Mouse (Mus musculus): ENCODE data around the gene Elane.
"Not testable (repeated sequence)": the region's sequence is repeated elsewhere in the genome, so short reads cannot be mapped to it uniquely, and the experiment has no call there.

Elane gene

GRCm38 (mm10) chr10:79883297-79884084 is 2.6 kb upstream of the Elane start:
- peak; percentile 83 for DNase-seq

DNA sequence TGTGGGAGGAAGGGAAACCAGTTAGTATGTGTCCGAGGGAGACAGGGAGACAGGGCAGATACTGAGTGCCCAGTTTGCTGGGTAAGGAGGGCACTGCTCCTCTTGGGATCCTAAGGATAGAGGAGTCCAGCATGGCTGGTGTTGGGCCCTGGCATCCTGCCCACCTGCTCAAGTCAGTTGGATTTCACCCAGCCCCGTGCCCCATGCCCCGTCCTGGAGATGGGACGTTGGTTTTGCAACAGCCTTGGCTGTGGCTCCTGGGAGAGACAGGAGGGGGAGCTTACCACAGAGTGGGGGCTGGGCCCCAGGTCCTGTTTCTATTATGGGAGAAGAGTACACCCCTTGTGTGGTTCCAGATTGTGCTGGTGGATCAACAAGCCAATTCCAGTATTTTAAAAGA is 1.6 kb upstream of the Elane start:
- peak; percentile 88 for DNase-seq

GRCm38 (mm10) chr10:79884938-79885337 is 1.1 kb upstream of the Elane start:
- not testable (repeated sequence) for DNase-seq

DNA sequence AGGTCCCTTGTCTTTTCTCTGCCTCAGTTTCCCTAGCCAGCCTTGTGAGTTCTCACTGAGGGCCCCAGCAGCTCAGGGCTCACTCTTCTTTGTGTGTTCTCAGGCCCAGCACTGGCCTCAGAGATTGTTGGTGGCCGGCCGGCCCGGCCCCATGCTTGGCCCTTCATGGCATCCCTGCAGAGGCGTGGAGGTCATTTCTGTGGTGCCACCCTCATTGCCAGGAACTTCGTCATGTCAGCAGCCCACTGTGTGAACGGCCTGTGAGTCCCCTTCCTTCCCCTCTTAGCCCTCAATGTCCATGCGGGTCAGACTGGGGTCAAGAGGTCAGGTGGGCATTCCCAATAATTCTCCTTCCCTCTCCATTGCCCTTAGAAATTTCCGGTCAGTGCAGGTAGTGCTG is 564 bp downstream of the Elane start:
- no peak for DNase-seq

GRCm38 (mm10) chr10:79889386-79889785 is 3.3 kb downstream of the Elane start:
- DNase-seq, result no peak

- DNase-seq, result no peak
These were observed 4.6 kb downstream of the Elane start, which contains the start of gene Cfd for GRCm38 (mm10) chr10:79890670-79891069. Cfd (plus strand) TSS chr10:79890853.

DNA sequence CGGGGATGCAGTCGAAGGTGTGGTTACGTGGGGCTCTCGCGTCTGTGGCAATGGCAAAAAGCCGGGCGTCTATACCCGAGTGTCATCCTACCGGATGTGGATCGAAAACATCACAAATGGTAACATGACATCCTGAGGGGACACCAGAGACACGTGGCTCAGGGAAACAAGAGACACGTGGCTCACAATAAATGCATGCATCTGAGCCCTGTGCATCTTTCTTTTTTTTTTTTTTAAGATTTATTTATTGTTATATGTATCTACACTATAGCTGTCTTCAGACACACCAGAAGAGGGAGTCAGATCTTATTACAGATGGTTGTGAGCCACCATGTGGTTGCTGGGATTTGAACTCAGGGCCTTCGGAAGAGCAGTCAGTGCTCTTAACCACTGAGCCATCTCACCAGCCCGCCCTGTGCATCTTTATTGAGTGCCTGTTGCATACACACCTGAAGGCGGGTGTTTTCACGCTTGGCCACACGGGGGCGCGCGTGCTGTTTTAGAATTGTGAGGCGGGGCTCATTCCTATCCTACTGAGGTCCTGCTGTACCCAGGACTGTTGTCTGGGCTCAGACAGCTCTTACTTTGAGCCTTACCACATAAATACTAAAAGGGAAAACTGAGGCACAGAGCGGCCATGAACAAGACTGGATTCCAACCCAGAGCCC is 6.5 kb downstream of the Elane start:
- DNase-seq, result peak; percentile 75

DNA sequence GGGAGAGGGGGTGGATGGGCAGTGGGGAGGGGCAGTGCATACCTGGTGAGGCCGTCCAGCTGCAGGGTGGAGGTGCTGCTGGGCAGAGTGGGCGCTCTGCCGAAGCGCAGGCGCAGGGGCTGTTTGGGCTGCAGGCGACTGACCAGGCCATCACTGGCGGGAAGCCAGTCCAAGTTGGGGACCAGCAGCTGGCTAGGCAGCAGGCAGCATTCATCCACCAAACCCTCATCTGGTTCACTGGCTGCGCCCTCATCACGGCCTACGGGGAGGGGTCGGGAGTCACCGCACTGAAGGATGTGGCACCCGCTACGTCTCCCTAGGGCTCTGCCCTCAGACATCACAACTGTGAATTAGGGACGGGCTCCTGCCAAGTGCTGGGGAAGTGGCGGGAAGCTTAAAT is 10.3 kb downstream of the Elane start:
- no peak for DNase-seq

- no peak for DNase-seq
These were observed 10.8 kb downstream of the Elane start for GRCm38 (mm10) chr10:79896814-79897213.

GRCm38 (mm10) chr10:79897316-79898245 is 11.5 kb downstream of the Elane start:
- no peak for DNase-seq

- DNase-seq, result no peak
These were observed 14.9 kb downstream of the Elane start for GRCm38 (mm10) chr10:79900951-79901410.

GRCm38 (mm10) chr10:79906712-79907111 is 20.7 kb downstream of the Elane start:
- no peak for DNase-seq

DNA sequence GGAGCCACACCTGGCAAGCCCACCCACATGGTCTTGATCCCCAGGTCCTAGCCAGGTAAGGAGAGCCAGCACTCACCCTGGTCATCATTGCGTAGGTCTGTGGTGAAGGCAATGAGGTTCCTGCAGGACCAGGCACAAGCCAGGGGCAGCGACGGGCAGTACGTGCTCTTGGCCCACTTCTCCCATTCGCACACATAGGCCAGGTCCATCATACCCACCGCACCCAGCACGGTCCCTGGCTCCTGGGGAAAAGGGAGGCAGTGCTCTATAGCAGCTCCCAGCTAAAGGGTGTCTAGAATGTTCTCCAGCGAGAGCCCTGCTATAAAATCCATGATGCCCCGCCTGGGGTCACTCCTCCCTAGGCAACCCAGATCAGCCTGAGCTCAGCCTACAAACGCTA is 21.4 kb downstream of the Elane start:
- no peak for DNase-seq

- DNase-seq, result peak; percentile 98
These were observed 22.4 kb downstream of the Elane start, which contains the start of gene Med16 for GRCm38 (mm10) chr10:79908167-79909091. Med16 (minus strand) TSS chr10:79908923.

DNA sequence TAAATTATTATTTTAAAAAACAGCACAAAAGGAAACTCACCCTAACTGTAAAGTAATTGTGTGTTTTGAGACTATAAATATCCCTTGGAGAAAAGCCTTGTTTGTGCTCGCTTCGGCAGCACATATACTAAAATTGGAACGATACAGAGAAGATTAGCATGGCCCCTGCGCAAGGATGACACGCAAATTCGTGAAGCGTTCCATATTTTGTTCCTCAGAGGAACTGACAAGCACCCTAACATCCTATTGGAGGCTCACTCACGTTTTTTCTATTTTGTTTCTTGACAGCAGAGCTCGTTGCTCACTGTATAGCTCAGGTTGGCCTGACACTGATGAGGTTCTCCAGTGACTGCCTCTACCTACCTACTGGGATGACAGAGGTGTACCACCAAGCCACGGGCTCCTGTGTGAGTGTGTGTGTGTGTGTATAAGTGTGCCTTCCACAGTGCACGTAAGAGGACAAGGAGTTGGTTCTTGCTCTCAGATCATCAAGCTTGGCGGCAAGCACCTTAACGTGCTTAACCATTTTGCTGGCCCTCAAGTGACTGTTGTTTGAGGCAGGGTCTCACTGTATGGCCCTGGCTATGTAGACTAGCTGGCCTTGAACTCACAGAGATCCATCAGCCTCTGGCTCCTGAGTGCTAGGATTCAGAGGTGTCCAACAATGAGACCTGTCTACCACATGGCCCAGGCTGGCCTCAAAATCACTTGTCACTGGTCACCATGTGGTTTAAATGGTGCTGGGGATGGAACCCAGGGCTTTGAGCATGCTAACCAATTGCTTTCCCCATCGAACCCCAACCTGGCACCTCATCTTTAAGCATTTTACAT is 23.3 kb downstream of the Elane start:
- DNase-seq, result no peak

GRCm38 (mm10) chr10:79910556-79910955 is 24.5 kb downstream of the Elane start, which contains the start of gene Gm26602:
Gm26602 (plus strand) TSS chr10:79910856.
- DNase-seq, result no peak

DNA sequence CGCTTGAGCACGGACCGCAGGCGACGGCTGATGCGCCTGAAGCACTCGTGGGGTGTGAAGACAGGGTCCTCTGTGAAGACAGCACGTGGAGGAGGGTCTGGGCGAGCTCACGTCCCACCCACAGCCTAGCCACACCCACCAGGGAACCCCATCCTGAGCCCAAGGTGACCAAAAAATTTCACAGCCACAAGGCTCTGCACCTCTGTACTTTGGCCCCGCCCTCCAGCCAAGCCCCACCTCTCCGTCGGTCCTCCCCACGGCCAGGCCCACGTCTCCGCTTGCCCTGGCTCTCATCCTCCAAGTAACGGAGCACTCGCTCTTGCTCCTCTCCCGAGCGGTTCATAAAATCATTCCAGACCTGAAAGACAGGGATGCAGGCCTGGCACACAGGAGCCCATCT is 26.4 kb downstream of the Elane start:
- DNase-seq, result no peak

DNA sequence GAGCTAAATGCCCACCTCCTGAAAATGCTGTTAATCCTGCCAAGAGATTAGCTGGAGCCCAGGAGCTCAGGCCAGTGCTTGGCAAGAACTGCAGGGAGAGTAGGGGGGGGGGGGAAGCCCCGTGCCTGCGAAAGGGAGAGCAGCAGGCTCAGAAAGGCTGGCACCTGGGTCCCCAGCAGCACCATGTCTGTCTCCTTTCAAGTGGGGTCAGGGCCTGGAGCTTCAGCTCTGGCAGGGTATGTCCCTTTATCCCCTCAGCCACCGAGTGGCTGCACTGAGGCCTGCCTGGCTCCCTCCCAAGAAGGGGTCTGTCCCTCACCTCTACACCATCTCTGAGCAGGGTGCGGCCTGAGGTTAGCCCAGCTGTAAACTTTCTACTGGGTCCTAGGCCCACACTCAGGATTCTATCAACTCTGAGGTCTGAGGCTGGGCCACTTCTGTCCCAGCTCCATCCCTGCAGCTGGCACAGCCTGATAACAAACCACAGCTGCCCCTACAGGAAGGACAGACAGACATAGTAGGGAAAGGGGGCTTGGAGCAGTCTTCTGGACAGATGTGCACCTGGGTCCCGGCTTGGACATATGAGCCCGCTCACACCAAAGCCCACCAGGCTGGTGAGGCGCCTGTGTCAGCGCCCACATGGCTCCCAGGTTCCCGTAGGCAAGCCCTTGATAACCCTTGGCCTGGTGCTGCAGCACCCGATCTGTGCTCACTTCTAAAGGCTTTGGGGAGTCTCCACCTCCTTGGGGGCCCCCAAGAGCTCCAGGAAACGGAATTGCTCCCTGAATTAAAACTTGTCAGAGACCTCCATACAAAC is 28.3 kb downstream of the Elane start:
- no peak for DNase-seq

DNA sequence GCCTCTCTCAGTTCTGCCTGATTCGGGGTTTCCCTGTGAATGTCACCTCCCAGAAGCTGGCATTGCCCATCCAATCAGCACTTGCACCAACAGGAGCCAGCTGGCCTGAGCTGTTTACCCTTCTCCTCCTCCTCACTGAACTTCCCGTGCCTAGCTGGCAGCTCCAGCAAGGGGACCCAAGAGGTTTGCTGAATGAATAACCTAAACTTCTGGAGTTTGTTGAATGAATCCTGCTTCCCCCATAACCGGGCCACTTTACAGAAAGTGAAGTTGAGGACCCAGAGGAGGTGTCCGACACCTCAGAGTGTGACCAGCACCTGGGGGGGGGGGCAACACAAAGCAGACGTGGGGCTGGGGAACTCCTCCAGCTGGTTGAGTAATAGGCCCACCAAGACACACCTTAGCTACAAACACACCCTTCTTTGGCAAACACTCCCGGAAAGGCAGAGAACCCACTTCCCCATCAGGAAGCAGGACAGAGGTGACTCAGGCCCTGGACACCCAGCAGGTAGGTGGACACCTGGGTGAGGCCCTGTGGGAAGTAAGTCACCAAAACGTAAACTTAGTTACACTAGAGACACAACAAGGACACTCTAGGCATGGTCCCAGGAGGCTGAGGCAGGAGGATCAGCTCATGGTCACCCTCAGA is 29.0 kb downstream of the Elane start:
- no peak for DNase-seq

Measured in kidney, adult 11 months (tissue).